Mouse (Mus musculus): ENCODE data around the gene Atox1.
"Not testable (repeated sequence)": the region's sequence is repeated elsewhere in the genome, so short reads cannot be mapped to it uniquely, and the experiment has no call there.

Gene Atox1

DNA sequence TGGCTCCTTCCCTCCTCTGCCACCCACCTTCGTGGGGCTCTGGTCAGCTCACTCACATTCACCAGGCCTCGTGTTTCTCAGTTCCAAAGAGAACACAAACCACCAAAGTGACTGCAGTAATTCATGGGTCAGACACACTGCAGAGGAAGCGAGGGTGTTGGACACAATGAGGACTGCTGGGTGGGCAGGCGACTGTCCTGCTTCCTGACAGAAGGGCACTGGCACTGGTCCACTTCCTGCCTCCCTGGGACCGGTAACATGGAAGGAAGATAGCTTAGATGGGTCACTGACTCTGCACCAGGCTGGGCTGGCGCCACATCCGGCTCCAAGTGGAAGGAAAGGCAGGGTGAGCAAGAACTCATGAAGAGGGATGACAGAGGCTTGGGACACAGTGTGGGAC, 11.5 kb downstream of the Atox1 start:
- DNase-seq = no peak

DNA sequence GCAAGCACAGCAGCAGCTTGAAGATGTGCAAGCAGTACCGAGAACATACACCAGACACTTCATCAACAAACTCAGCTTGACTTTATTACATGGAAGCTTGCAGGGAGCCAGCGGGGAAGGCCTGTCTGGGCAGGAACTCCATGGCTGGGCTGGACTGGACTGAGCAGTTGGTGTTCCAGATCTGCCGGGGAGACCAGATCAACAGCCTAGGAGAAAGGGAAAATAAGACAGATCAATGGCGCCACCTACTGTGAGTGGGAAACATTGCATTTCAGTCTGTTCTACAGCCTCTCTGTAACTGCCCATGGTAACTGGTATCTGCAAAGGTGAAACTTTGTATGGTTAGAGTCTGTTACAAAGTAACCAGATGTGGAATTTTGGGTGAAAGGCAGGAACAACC, 14.5 kb downstream of the Atox1 start:
- DNase-seq = peak; percentile 88

DNA sequence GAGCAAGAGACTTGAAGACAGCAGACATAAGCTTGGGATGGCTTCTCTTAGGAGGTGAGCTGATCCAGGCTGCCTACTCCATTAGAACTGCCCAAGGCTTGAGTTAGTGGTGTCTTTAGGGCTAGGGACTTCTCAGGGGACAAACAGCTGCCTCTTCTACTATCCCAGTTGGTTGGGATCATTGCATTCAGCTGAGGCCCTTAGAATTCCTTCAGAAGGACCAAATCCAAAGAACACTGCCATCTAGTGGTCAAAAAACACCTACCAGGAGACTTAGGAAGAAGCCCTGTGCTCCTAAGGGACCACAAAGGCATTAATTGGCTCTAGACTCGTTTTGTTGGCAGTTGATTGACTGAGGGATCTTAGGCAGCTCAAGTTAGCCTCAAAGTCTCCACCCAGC, 16.3 kb downstream of the Atox1 start:
- DNase-seq = peak; percentile 65

DNA sequence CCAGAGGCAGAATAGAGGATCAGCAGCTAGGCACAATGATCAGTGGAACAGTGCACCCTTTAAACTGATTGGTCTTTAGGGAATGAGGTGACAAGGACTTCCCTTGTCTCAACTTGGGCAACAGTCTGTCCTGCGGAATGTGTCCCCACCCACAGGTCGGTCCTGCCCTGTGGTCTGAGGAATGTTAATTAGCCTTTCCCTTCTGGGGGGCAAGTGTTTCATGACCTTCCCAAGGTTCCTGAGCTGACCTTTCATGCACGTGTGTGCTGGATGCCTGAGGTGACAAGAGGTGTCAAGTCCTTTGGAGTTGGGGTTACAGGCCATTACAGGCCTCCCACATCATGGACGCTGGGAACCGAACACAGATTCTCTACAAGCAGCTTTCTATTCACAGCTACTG, 21.3 kb downstream of the Atox1 start:
- no peak for DNase-seq

DNA sequence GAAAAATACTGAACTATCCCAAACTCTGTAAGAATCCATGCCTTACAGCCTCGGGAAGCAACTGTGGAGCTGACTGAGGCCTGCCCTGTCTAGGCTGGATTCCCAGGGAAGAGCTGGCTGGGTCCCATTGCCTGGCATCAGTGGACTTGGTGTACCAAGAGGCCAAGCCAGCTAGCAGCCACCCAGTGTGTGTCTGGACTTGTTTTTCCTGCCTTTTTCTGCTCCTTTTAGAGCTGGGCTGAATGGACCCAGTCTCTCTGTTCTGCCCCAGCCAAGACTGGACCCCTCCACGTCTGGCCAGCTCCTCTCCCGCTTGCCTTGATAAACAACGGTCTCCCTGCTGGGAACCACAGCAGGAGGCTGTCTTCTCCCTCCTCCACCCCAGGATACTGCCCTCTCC, 23.0 kb downstream of the Atox1 start:
- peak; percentile 53 for DNase-seq

DNA sequence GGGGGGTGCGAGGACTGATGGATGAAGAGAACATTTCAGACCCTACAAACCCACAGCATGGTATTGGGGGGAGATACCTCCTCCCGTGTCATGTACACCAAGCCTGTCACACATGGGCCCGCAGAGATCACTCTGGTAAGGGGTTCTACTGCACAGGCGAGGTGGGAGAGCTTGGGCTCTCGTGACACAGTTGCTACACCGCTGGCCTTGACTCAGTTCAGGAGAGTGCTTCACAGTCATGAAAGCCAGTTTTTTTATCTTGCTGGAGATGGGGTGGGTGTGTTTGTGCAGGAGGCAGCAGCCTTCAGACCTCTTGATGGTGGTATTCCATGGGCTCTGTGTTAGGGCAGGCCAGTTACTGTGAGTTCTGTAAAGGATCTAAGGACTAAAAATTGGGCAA, 24.9 kb downstream of the Atox1 start:
- no peak for DNase-seq

DNA sequence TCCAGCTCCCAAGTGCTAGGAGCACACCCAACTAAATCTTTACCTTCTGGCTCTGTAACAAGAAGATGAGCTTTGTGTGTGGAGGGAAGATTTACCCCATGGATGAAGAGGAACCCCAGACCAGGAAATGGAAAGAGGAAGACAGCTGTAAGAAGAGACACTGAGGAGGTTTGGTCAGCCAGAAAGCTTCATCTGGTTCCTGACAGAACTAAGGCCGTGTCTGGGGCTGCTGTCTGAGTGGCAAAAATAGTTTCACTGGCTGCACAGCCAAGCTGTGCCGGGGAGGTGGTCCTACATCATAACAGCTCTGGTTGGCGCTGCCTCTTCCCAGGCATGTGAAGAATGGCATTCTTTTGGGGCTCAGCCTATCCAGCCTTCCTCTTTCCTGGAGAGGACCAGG, 28.1 kb downstream of the Atox1 start:
- no peak for DNase-seq

DNA sequence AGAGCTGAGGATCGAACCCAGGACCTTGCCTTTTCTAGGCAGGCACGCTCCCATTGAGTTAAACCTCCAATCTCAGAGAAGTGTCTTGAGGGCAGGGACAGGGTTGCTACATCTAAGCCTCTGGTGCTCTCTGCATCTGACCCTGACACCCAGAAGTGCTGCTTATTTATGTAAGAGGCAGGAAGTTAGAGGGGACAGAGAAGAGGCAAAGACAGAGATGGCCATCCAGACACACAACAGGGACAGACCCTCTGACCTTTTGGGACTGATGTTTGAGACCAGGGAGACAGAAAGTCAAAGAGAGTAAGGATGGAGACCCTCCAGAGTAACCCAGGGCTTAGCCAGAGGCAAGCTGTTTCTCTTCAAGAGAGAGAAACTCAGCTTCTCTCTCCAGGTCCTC, 31.1 kb downstream of the Atox1 start:
- DNase-seq = no peak

DNA sequence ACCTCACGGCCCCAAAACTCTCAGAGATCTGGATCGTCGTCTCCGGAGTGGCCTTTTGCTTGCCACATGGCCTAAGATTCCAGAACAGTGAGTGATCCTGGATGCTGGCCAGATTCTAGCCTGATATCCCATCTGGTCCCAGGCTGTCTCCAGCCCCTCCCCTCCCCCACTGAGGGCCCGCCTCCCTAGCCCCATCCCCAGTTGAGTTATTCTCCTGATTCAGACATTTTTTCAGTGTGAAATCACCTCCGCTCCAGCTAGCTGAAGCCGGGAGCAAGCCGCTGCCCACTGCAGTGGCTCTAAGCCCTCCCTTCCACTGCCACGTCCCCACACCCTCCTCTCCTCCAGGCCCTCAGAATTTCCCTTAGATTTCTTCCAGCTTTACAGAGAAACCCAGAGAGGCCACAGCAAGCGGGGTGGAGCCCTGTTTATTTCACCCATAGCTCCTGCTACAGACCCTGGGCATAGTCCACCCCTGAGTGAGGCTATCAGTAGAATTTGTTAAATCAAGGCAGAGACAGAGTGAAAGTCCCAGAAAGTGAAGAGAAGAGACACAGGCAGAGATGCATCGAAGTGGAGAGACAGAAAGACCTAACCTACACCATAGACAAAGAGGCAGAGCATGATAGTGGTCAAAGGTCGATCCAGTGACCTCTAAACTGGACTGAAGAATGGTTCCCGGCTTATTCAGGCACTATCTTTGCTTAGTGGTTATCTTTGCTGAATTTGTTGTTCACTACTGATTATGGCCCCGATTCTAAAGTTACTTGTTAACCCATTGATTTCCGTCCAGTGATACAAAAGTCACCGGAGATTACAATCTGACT, 32.6 kb downstream of the Atox1 start:
- peak; percentile 43 for DNase-seq

DNA sequence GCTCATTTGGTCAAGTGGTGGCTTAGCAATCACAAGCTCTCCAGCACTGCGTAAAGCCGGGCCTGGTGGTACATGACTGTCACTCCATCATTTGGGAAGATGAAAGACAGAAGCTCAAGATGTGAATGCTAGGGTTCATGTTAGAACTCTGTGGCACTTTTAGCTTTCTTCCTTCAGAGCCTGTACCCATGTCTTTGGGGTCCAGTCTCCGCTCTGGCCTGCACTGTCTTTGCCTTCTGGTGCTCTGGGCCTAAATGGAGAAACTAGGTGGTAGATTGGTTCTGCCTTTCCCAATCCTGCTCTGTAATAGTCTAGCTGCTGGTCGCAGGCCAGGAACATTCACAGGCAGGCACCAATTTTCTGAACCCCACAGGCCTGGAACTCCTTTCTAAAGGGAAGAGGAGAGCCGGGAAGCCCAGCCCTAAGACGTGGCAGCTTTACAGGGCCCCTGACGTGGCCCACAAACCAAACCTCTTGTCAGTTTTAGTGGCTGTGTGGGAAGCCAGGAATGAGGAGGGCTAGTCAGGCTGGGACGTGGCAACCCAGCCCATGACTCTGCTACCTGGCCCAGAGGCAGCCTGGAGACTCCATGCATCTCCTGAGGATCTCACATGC, 36.2 kb downstream of the Atox1 start:
- no peak for DNase-seq

DNA sequence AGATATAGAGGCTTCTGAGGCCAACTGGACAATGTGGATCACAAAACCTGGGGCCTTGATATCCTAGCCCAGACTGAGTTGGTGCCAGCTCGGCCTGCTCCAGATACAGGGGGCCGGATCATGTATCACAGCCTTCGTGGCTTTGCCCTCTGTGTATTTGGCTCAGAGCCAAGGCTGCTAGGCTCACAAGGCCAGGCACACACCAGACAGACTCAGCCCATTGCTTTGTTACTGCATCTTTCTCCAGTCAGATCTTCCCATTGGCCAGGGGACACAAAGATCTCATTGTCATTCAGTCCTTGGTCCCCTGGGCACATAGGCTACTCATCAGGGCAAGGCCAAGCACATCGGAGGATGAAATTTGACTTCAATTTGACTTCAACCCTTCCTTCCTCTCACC, 37.3 kb downstream of the Atox1 start:
- DNase-seq = peak; percentile 41

DNA sequence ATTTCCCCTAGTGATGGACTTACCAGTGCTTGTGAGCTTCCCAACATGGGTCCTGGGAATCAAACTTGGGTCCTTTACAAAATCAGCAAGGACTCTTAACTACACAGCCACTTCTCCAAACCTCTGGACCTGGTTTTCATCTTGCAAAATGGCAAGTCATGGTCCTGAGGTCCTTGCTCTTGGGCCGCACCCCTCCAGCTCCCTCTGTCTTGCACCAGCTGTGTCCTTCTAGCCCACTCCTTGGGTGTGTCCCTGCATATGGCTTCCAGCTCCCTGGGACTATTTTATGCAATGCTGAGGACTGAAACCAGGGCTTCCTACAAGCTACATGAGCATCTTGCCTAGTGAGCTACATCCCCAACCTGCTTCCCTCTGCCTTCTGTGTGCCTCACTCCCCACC, 38.1 kb downstream of the Atox1 start, which contains the start of gene Sparc:
Sparc (minus strand) TSS at position 206 of the 400 bp plus-strand sequence.
- DNase-seq = no peak

DNA sequence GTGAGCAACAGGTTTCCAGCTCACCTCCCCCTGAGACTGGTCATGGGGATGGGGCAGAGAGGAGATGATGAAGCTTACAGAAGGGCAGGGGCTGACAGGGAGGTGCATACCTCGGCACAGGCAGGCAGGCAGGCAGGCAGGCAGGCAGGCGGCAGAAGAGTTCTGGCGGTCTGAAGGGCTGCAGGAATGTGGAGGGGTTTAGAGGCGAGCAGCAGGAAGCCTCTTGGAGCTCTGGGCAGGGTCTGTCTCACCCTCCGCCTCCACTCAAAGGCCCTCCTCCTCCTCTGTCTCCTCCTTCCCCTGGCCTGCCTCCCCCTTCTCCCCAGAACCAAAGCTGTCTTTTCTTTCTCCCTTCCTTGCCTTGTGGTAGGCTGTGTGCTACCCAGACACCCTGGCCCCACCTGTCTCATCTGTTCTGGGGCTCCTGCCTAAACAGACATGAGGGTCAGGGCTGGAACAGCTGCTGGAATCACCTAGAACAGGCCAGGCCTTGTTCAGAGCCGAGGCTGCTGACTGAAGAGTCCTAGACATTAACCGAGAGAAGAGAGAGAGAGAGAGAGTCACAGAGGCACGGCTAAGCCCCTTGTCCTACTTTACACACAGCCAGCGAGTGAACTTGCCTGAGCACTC, 41.2 kb downstream of the Atox1 start:
- no peak for DNase-seq

DNA sequence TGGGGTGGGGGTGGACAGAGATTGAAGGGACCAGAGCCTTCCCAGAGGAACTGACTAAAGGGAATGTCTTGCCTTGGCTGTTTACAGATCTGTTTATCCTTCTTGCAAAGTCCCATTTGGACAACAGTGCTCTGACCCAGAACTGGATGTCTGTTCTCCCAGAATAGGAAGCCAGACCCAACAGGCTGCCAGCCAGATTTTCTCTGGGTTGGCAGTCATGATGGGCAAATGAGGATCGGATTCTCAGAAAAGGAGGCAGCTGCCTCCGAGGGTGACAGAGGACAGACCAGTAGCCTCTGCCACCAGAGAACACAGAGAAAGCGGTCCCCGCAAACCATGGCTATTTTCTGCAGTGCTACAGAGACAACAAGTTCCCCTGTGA, 41.8 kb downstream of the Atox1 start:
- peak; percentile 69 for DNase-seq

DNA sequence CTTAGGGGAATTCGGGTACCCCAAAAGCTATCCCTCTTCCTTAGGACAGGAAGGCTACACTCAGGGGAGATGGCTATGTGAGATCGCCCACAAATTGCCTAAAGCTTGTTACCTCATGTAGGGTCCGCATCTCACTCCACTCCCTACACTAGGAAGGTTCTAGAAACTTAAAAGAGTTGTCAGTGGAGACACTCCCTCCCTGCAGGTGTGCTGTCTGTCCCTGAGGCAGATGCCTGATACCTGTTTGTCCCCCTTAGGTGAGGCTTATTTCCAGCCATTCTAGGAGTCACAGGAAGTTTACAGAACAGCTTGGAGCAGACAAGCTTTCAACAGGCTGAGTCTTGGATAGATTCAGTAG, 42.4 kb downstream of the Atox1 start:
- DNase-seq = no peak

DNA sequence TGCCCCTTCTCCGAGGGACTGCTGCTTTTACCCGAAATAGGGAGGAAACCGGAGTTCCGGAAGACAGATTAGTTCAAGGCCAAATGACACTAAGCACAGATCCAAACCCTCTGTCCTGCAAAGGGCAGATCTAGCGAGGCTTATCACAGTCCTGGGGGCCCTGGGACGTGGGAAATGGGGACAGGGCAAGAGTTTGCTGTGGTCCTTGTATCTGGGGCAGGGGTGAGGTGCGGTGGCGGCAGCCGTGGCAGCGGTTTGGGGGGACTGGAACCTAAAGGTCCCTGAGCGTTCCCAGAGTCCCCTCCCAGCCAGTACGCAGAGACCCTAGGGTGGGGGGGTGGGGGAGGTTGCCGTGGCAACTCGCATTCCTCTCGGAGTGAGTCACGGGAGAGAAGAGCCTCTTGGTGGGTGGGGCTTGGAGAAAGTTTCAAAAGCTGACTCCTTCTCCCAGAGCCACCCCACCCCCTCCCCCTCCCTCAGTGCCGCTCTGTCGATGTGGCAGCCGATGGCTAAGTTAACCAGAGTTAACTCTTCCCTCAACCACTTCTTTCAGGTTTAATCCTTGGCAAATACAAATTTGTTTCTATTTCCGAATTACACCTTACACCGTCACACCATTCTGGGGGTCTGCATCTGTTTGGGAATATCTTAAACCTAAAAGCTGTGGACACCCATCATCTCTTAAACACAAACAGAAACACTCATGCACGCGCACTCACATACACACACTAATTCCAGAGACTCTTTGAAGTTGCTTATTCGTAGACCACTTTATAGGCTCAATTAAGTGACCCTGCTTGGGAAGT, 42.9 kb downstream of the Atox1 start:
- DNase-seq = no peak

DNA sequence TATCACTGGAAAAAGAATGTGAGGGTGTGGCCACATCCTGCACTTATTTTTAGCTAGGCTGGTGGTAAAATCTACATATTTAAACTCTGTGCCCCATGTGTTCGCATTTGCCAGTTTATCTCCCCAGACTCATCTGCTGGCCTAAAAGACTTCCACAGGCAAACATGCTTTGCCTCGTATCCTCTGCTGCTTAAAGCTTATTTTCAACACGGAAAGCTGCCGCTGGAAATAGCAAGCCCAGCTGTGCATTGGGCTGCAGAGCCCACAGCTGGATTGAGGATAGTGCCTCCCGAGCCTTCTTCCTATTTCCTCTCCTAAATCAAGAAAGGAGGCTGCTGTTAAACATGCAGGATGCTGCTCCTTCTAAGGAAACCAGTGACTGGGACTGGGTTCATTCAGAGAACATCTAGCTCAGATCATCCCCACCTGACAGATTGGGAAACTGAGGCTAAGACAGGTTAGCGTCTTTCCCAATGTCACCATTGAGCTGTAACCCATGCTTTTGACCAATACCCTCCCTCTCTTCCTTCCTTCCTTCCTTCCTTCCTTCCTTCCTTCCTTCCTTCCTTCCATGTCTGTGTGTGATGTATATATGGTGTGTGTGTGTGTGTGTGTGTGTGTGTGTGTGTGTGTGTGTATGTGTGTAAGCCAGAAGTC, 44.3 kb downstream of the Atox1 start:
- no peak for DNase-seq

DNA sequence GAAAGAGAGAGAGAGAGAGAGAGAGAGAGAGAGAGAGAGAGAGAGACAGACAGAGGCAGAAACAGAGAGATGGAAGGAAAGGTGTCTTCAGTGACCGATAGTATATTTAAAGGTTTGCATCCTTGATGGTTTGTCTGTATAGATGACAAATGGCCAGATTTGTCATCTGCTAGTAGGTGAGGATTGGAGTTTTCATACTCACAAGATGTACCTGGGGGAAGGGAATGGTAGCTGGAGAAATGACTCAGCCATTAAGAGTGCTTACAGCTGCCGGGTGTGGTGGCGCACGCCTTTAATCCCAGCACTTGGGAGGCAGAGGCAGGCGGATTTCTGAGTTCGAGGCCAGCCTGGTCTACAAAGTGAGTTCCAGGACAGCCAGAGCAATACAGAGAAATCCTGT, 45.3 kb downstream of the Atox1 start:
- DNase-seq = not testable (repeated sequence)

DNA sequence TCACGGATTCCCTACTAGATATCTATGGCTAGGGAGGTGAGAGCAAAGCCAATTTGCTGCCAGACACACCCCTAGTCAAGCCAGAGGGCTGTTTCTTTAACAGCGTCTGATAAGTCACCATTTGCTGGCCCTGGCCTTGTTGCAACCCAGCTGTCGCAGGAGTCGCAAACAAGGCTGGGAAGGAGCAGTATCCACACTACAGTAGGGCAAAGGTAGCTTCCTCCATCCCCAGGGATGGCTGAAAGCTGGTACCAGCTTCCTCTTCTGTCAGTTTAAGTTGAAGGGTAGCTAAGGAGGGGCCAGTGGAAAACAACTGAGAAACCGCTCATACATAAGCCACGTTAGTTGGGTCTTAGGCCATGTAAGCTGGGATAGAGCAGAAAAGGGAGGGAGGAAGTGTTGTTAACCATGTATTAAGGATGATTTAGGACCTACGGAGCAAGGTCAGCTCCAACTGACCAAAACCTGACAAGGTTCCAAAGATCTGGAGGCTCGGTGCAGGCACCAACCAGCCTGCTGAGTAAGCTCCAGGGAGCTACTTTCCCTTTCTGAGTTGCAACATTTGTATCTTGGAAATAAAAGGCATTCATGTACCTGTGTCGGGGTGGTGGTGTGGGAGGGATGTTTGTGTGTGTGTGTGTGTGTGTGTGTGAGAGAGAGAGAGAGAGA, 45.9 kb downstream of the Atox1 start:
- no peak for DNase-seq

DNA sequence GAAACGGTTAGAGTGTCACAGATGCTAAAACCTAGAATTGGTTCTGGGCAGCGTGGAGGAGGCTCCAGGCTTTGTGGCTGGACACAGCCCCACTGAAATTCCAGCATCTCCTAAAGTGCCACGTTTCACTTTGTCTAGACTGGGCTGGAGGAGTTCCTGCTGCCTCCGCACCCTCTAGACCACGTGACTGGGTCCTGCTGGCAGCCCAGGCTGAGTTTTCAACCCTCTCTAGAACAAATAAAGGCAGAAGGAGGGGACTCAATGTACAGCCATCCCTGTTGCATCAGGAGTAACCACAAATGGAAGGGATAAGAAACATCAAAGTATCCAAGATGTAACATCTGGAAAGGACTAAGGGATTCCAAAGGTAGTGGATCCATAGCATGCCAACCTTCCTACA, 46.7 kb downstream of the Atox1 start:
- DNase-seq = no peak

DNA sequence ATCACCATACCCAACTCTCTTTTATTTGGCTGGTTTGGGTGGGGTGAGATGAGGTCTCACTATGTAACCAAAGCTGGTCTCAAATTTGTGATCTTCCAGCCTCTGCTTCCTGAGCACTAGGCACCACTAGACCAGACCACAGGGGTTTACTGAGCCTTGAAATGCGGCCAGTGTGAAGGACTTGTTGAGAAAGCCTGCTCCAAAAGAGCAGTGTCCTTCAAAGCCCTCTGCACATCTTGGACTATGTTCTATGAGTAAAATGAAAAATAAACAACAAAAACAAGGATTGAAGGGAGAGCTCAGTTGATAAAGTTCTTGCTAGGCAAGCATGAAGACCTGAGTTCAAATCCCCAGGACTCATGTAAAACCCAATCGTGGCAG, 47.6 kb downstream of the Atox1 start:
- no peak for DNase-seq

DNA sequence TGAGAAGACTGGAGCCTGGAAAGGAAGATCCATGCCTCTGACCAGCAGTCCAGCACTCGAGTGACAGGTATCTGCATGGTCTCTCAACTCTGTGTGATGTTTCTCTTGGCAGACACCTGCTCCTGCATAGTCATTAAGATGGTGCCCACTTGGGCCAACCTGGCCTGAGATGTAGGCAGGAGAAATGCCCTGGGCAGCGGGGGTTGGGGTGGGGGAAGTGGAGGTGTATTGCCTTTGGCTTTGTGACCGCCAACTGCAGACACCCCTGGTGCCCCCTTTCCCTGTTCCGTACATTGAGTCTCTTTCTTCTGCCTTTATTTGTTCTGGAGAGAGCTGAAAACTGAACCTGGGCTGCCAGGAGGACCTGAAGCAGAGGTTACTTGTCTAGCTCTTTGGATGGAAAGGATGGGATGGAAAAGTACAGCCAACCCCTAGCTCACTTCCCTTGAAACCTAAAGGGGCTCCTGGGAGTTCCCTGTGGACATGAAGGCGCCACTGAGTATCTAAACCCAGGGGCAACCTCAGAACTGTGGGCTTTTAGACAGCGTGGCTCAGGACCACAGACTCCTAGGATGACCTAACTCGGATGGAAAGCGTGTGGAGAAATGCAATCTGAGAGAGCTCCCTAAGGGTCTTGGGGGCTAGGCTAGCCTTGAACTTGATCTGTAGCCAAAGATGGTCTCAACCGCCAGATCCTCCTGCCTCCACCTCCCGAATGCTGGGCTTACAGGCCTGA, 48.2 kb downstream of the Atox1 start:
- DNase-seq = no peak

All from cerebellum, adult 8-10 months (tissue).